Mouse (Mus musculus) midbrain, embryonic 15.5 days (tissue): ENCODE results near the gene Tgfb1. TPM values are rescaled to one million over a fixed set of nuclear protein-coding genes. Genes with fewer than 3 reads are reported as not detected.
A peak's percentile ranks its signal among the peaks of the same experiment; 100 is the strongest.
"Not testable (repeated sequence)": the region's sequence is repeated elsewhere in the genome, so short reads cannot be mapped to it uniquely, and the experiment has no call there.

Experiments
- ATAC-seq: fragments of 200-750 bp; cut with Nextera tagmentation; replicated peaks from 2 replicates; pipeline ENCODE4 v1.8.0; 2017; ENCODE audit warnings: moderate TSS enrichment
- H3K27ac ChIP-seq: fragments of 300-500 bp; sonication (generic); 2 replicates; pipeline ENCODE4 v1.5.1; 2015; ENCODE audit warnings: mild to moderate bottlenecking, inconsistent platforms
- H3K27me3 ChIP-seq: fragments of 300-500 bp; sonication (generic); replicated peaks from 2 replicates; pipeline ENCODE4 v1.6.1; 2015; ENCODE audit warnings: inconsistent platforms
- H3K36me3 ChIP-seq: fragments of 300-500 bp; sonication (generic); replicated peaks from 2 replicates; pipeline ENCODE4 v1.6.1; 2015; ENCODE audit warnings: inconsistent platforms
- H3K4me1 ChIP-seq: fragments of 300-500 bp; sonication (generic); 2 replicates; pipeline ENCODE4 v1.6.1; 2015; ENCODE audit warnings: inconsistent platforms
- H3K4me2 ChIP-seq: fragments of 300-500 bp; sonication (generic); 2 replicates; pipeline ENCODE4 v1.6.1; 2015; ENCODE audit warnings: inconsistent platforms, mild to moderate bottlenecking, moderate library complexity
- H3K4me3 ChIP-seq: fragments of 300-500 bp; sonication (generic); 2 replicates; pipeline ENCODE4 v1.5.1; 2015; ENCODE audit warnings: mild to moderate bottlenecking, inconsistent platforms
- H3K9ac ChIP-seq: fragments of 300-500 bp; sonication (generic); 2 replicates; pipeline ENCODE4 v1.6.1; 2015; ENCODE audit warnings: mild to moderate bottlenecking, inconsistent platforms
- H3K9me3 ChIP-seq: fragments of 300-500 bp; sonication (generic); 2 replicates; pipeline ENCODE4 v1.6.1; 2016; ENCODE audit warnings: inconsistent platforms
- WGBS: fragments of 180-500 bp; shearing (Covaris S2); methylation state at CpG from one replicate; pipeline ENCODE4 v1.1.7; 2015; ENCODE audit warnings: mixed read lengths; 5-methylcytosine and 5-hydroxymethylcytosine counted together
- polyA plus RNA-seq: library from polyadenylated mRNA; unstranded; fragments of >200 nt; fragmentation: Nextera tagmentation; extraction: Ambion mirVana; gene quantifications from 2 replicates; pipeline ENCODE4 v1.2.1, GENCODE M21; 2015

Tgfb1 gene
- polyA plus RNA-seq, 1 experiment from 2014 or later, result 0.56 TPM

- Histone ChIP-seq H3K9ac (no peak overlapping the region), H3K36me3 (peaks cover 30% of the 10 kb centered on the region)
- 32% methylated on average over 7 of the region's 7 CpGs for WGBS
These were observed 25.0 kb downstream of the Tgfb1 start for GRCm38 (mm10) chr7:25711731-25712197.

DNA sequence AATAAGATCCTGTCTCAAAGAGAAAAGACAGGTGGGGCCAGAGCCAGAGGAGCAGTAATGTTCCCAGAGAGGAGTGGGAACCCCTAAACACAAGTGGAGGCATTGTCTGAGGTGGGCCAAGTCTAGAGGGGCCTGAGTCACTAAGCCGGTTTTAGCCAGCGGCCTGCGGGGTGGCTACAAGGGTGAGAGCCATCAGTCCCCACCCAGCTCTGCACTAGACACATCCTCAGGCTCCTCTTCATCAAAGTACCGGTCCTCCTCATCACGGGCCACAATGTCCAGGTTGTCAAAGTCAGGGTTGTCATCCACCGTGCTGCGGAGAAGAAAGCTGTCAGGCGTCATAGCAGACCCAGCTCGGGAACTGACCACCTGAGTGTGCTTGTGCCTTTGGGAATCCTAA is 26.0 kb downstream of the Tgfb1 start:
- Histone ChIP-seq H3K36me3 (peaks cover 30% of the 10 kb centered on the region), H3K4me1 (peaks cover 25% of the 10 kb centered on the region), H3K27ac (no peak overlapping the region), H3K9ac (no peak overlapping the region), H3K9me3 (no peaks in the 10 kb centered on the region), H3K4me3 (no peak overlapping the region), H3K4me2 (no peak overlapping the region), H3K27me3 (no peaks in the 10 kb centered on the region)
- 96% methylated on average over 9 of the region's 9 CpGs for WGBS
- no peak for ATAC-seq

More at GRCm38 (mm10) chr7:25711731-25712197, 25.0 kb downstream of the Tgfb1 start:
- ATAC-seq, result 0 out of 2 replicates have a peak, but pooled peaks have one; percentile 15
- Histone ChIP-seq H3K4me1 (peaks cover 17% of the 10 kb centered on the region), H3K4me2 (no peak overlapping the region), H3K27me3 (no peaks in the 10 kb centered on the region), H3K27ac (no peak overlapping the region), H3K4me3 (no peak overlapping the region), H3K9me3 (no peaks in the 10 kb centered on the region)

- no peak overlapping the region for H3K27ac ChIP-seq
- H3K4me3 ChIP-seq, result no peak overlapping the region
- peaks cover 30% of the 10 kb centered on the region for H3K36me3 ChIP-seq
- H3K9ac ChIP-seq, result no peak overlapping the region
- H3K9me3 ChIP-seq, result no peaks in the 10 kb centered on the region
- no peak for ATAC-seq
- WGBS, result 96% methylated on average over 8 of the region's 8 CpGs
- H3K27me3 ChIP-seq, result no peaks in the 10 kb centered on the region
- no peak overlapping the region for H3K4me2 ChIP-seq
- peaks cover 36% of the 10 kb centered on the region for H3K4me1 ChIP-seq
These were observed 27.8 kb downstream of the Tgfb1 start for GRCm38 (mm10) chr7:25714581-25714980.

GRCm38 (mm10) chr7:25715731-25716271 is 29.0 kb downstream of the Tgfb1 start:
- Histone ChIP-seq H3K4me1 (peaks cover 27% of the 10 kb centered on the region), H3K9me3 (no peaks in the 10 kb centered on the region), H3K27ac (no peak overlapping the region), H3K27me3 (no peaks in the 10 kb centered on the region), H3K4me3 (no peak overlapping the region), H3K9ac (no peak overlapping the region), H3K4me2 (no peak overlapping the region), H3K36me3 (peaks cover 34% of the 10 kb centered on the region)
- 97% methylated on average over 22 of the region's 22 CpGs for WGBS
- no peak for ATAC-seq

- Histone ChIP-seq H3K36me3 (peaks cover 43% of the 10 kb centered on the region), H3K4me1 (peaks cover 23% of the 10 kb centered on the region), H3K27me3 (no peaks in the 10 kb centered on the region), H3K9ac (no peak overlapping the region), H3K27ac (no peak overlapping the region), H3K9me3 (no peaks in the 10 kb centered on the region), H3K4me2 (peak overlapping the region; percentile 72; the same call in 1 of the 2 replicates), H3K4me3 (0 out of 2 replicates have a peak overlapping the region, but pooled peaks have one; percentile 76)
- ATAC-seq, result no peak
- 93% methylated on average over 3 of the region's 3 CpGs for WGBS
These were observed 30.7 kb downstream of the Tgfb1 start for GRCm38 (mm10) chr7:25717478-25717877.

DNA sequence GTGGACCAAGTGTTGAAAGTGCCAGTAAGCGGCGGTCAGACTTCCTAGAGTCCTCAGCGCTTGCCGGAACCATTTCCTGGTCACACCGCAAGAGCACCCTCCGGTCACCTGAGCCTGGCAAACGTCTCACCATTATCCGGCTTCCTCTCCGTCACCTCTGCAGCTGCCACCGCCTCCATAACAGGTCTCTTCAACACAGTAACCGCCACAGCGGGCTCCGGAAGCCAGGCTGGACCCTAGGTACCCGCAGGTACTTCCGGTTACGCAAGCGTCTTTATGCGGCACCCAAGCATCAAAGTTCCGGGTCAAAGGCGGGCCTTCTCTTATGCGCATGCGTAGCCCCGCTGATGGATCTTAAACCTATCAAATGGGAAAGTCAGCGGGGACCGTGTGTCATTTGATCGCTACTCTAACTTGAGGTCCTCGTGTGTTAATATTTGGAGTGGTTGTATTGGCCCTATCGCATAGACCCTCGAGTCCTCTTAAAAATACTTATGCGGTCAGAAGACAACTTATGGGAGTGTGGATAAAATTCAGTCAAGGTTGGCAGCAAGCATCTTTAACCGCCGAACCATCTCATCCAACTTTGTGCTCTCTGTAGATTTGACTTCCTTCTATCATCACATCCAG is 32.1 kb downstream of the Tgfb1 start, which contains the start of gene Ccdc97:
Ccdc97 (minus strand) TSS at position 301 of the 630 bp plus-strand sequence.
- Histone ChIP-seq H3K36me3 (peaks cover 50% of the 10 kb centered on the region), H3K4me3 (peak within 1 kb of the TSS; percentile 76), H3K27ac (peak within 1 kb of the TSS; percentile 83), H3K9me3 (no peaks in the 10 kb centered on the region), H3K4me2 (peak within 1 kb of the TSS; percentile 72), H3K4me1 (peaks cover 23% of the 10 kb centered on the region), H3K9ac (peak within 1 kb of the TSS; percentile 61), H3K27me3 (no peaks in the 10 kb centered on the region)
- ATAC-seq, result peak; percentile 89
- WGBS, result 5% methylated on average over 32 of the region's 32 CpGs

- ATAC-seq, result peak; percentile 51; the same call in 1 of the 2 replicates
- peak overlapping the region; percentile 72; the same call in 1 of the 2 replicates for H3K4me2 ChIP-seq
- H3K4me3 ChIP-seq, result no peak overlapping the region
- no peaks in the 10 kb centered on the region for H3K9me3 ChIP-seq
- no peaks in the 10 kb centered on the region for H3K27me3 ChIP-seq
- 62% methylated on average over 10 of the region's 10 CpGs for WGBS
- H3K4me1 ChIP-seq, result peaks cover 23% of the 10 kb centered on the region
- H3K9ac ChIP-seq, result no peak overlapping the region
- H3K36me3 ChIP-seq, result peaks cover 50% of the 10 kb centered on the region
- peak overlapping the region; percentile 41; the same call in 1 of the 2 replicates for H3K27ac ChIP-seq
These were observed 33.2 kb downstream of the Tgfb1 start for GRCm38 (mm10) chr7:25719761-25720610.

GRCm38 (mm10) chr7:25720760-25721159 is 34.0 kb downstream of the Tgfb1 start:
- H3K9ac ChIP-seq, result no peak overlapping the region
- no peak overlapping the region for H3K4me2 ChIP-seq
- H3K4me3 ChIP-seq, result no peak overlapping the region
- peaks cover 50% of the 10 kb centered on the region for H3K36me3 ChIP-seq
- 94% methylated on average over 5 of the region's 5 CpGs for WGBS
- H3K9me3 ChIP-seq, result no peaks in the 10 kb centered on the region
- peaks cover 23% of the 10 kb centered on the region for H3K4me1 ChIP-seq
- H3K27ac ChIP-seq, result no peak overlapping the region
- H3K27me3 ChIP-seq, result no peaks in the 10 kb centered on the region
- ATAC-seq, result no peak

- H3K27ac ChIP-seq, H3K4me2 ChIP-seq, H3K4me3 ChIP-seq, H3K9me3 ChIP-seq, ATAC-seq, H3K9ac ChIP-seq, H3K27me3 ChIP-seq: not testable (repeated sequence)
- Histone ChIP-seq H3K4me1 (peaks cover 23% of the 10 kb centered on the region), H3K36me3 (peaks cover 56% of the 10 kb centered on the region)
These were observed 35.0 kb downstream of the Tgfb1 start for GRCm38 (mm10) chr7:25721776-25722175.

- ATAC-seq, result no peak
- no peak overlapping the region for H3K9ac ChIP-seq
- WGBS, result 88% methylated on average over 19 of the region's 19 CpGs
- H3K36me3 ChIP-seq, result peaks cover 87% of the 10 kb centered on the region
- H3K9me3 ChIP-seq, result no peaks in the 10 kb centered on the region
- H3K27ac ChIP-seq, result no peak overlapping the region
- H3K27me3 ChIP-seq, result no peaks in the 10 kb centered on the region
- H3K4me3 ChIP-seq, result no peak overlapping the region
- no peak overlapping the region for H3K4me2 ChIP-seq
- no peaks in the 10 kb centered on the region for H3K4me1 ChIP-seq
These were observed 39.1 kb downstream of the Tgfb1 start for GRCm38 (mm10) chr7:25725886-25726285.

- Histone ChIP-seq H3K4me1 (no peaks in the 10 kb centered on the region), H3K36me3 (peaks cover 92% of the 10 kb centered on the region), H3K27me3 (no peaks in the 10 kb centered on the region), H3K4me3 (no peak overlapping the region), H3K9ac (no peak overlapping the region), H3K9me3 (no peaks in the 10 kb centered on the region), H3K4me2 (no peak overlapping the region), H3K27ac (no peak overlapping the region)
- ATAC-seq, result no peak
- WGBS, result 95% methylated on average over 5 of the region's 5 CpGs
These were observed 41.0 kb downstream of the Tgfb1 start for GRCm38 (mm10) chr7:25727800-25728199.

DNA sequence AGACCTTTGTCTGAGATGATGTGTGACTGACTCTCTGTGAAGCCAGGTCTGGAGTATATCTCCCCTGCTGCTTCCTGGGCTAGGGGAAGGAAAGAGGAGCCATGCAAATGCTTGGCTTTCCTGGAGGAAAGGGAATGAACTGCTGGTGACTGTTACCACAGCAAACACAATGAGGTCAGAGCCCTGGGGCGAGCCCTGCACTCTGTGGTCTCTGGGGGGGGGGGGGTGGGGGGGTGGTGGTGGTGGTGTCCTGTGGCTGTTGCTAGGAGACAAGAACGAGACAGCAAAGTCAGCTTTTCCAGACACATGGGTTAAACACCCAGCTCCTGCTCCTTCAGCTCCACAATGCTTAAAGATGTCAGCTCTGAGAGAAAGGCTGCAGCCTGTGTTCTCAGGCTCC is 42.6 kb downstream of the Tgfb1 start:
- Histone ChIP-seq H3K4me3 (no peak overlapping the region), H3K27ac (no peak overlapping the region), H3K27me3 (no peaks in the 10 kb centered on the region), H3K4me1 (no peaks in the 10 kb centered on the region), H3K9ac (no peak overlapping the region), H3K36me3 (peaks cover 92% of the 10 kb centered on the region), H3K9me3 (no peaks in the 10 kb centered on the region), H3K4me2 (no peak overlapping the region)
- WGBS, result 33% methylated on average over 2 of the region's 2 CpGs
- ATAC-seq, result no peak
